Mouse (Mus musculus) lung, embryonic 15.5 days (tissue): ENCODE measurements around the gene Etnk2. TPM values are rescaled to one million over a fixed set of nuclear protein-coding genes. Genes with fewer than 3 reads are reported as not detected.
A peak's percentile ranks its signal among the peaks of the same experiment; 100 is the strongest.

ENCODE experiments used
- ATAC-seq: fragments of 200-750 bp; cut with Nextera tagmentation; 2 replicates; pipeline ENCODE4 v1.8.0; 2017; ENCODE audit warnings: moderate number of reproducible peaks, borderline replicate concordance; ENCODE audit not compliant: low FRiP score, low TSS enrichment; ENCODE audit errors: extremely low read depth
- H3K27ac ChIP-seq: fragments of 300-500 bp; sonication (generic); 2 replicates; pipeline ENCODE4 v1.5.1; 2015; ENCODE audit warnings: moderate library complexity, mild to moderate bottlenecking, inconsistent platforms
- H3K27me3 ChIP-seq: fragments of 300-500 bp; sonication (generic); 2 replicates; pipeline ENCODE4 v1.6.1; 2015; ENCODE audit warnings: inconsistent platforms
- H3K36me3 ChIP-seq: fragments of 300-500 bp; sonication (generic); 2 replicates; pipeline ENCODE4 v1.6.1; 2015; ENCODE audit warnings: inconsistent platforms
- H3K4me1 ChIP-seq: fragments of 300-500 bp; sonication (generic); 2 replicates; pipeline ENCODE4 v1.6.1; 2015; ENCODE audit warnings: inconsistent platforms
- H3K4me2 ChIP-seq: fragments of 300-500 bp; sonication (generic); 2 replicates; pipeline ENCODE4 v1.6.1; 2015; ENCODE audit warnings: inconsistent platforms, mild to moderate bottlenecking, moderate library complexity
- H3K4me3 ChIP-seq: fragments of 300-500 bp; sonication (generic); 2 replicates; pipeline ENCODE4 v1.5.1; 2015; ENCODE audit warnings: mild to moderate bottlenecking, inconsistent platforms
- H3K9ac ChIP-seq: fragments of 300-500 bp; sonication (generic); 2 replicates; pipeline ENCODE4 v1.6.1; 2015; ENCODE audit warnings: inconsistent platforms
- H3K9me3 ChIP-seq: fragments of 300-500 bp; sonication (generic); 2 replicates; pipeline ENCODE4 v1.6.1; 2016; ENCODE audit warnings: inconsistent platforms
- WGBS: fragments of 180-500 bp; shearing (Covaris S2); methylation state at CpG from one replicate; pipeline ENCODE4 v1.1.7; 2015; 5-methylcytosine and 5-hydroxymethylcytosine counted together
- polyA plus RNA-seq: library from polyadenylated mRNA; unstranded; fragments of >200 nt; fragmentation: Nextera tagmentation; extraction: Ambion mirVana; gene quantifications from 2 replicates; pipeline ENCODE4 v1.2.1, GENCODE M21; 2015

Gene Etnk2
- polyA plus RNA-seq, 1 experiment from 2014 or later, result 3.0 TPM

DNA sequence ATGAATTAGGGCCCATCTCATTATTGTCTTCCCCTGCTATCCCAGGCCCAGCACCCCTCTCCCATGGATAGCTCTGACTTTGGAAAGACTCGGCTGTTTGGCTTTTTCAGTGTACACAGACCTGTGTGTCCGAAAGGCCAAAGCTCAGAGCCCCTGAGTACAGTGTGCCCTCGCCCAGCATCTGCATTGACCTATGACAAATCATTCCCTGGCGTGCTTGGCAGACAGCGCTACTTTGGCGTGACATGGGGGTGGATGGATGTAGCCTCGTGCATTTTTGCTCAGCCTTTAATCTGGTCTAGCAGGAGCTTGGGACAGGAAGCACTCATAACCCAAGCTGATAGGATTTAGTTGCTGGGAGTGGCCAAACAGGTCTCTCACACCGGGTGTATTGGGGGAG lies 8.7 kb downstream of the Etnk2 start:
- Histone ChIP-seq H3K4me1 (peaks cover 12% of the 10 kb centered on the region; the same call in 1 of the 2 replicates), H3K4me3 (no peak overlapping the region), H3K9ac (no peak overlapping the region), H3K27me3 (no peaks in the 10 kb centered on the region), H3K36me3 (no peaks in the 10 kb centered on the region), H3K4me2 (no peak overlapping the region), H3K9me3 (no peaks in the 10 kb centered on the region), H3K27ac (no peak overlapping the region)
- ATAC-seq, result no peak
- 39% methylated on average over 8 of the region's 8 CpGs for WGBS

DNA sequence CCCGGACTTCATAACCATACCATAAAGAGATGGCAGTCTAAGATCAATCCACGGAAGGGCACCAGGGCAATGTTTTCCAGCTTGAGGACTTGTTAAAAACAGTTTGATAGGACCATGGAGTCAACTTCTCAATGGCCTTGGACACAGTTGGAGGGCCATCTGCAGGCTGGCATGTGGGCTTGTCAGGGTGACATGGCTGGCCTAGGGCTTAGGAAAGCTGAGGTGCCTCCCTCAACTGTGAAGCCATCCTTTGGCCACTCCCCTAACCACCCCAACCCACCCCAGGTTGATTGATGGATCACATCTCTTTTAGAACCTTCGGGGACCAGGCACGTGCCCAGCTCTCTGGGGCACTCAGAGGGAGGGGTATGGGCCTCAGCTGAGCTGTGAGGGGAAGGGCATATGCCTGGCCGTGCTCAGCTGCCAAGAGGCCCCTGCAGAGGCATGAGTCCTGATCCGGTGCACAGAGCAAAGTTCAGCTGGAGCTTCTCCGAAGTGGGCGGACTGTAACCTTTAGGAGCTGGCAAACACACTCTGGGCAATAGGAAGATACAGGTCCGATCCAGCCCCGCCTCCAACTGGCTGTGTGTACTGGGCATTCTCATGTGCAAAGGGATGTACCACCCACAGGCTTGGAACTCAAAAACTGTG lies 12.4 kb downstream of the Etnk2 start:
- no peak overlapping the region for H3K4me3 ChIP-seq

DNA sequence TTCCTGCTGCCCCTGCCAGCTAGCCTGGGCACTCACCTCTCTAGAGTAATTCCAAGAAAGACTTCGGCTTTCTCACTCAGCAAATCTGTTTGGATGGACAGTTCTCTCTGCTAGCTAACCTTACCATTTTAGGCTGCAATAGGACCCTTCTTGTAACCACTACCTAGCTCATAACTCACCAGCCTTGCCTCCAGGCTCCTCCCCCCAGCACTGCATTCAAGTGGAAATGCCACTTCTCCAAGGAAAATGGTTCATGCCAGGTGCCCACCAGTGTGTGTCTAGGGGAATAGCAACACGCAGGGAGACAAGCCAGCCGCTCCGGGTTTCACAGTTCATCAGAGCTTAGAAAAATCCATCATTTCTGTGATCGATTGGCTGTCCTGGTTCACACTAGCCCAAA lies 14.2 kb downstream of the Etnk2 start:
- Histone ChIP-seq H3K9ac (no peak overlapping the region), H3K27ac (no peak overlapping the region), H3K27me3 (no peaks in the 10 kb centered on the region), H3K9me3 (no peaks in the 10 kb centered on the region), H3K36me3 (no peaks in the 10 kb centered on the region), H3K4me3 (no peak overlapping the region), H3K4me1 (peaks cover 12% of the 10 kb centered on the region; the same call in 1 of the 2 replicates), H3K4me2 (no peak overlapping the region)
- 81% methylated on average over 5 of the region's 5 CpGs for WGBS
- no peak for ATAC-seq

More for the DNA sequence above, 12.4 kb downstream of the Etnk2 start:
- Histone ChIP-seq H3K9ac (no peak overlapping the region), H3K36me3 (no peaks in the 10 kb centered on the region), H3K4me2 (no peak overlapping the region), H3K9me3 (no peaks in the 10 kb centered on the region), H3K27ac (no peak overlapping the region), H3K27me3 (no peaks in the 10 kb centered on the region), H3K4me1 (0 out of 2 replicates have a peak, but pooled peaks cover 12% of the 10 kb centered on the region)
- 52% methylated on average over 10 of the region's 10 CpGs for WGBS
- no peak for ATAC-seq

DNA sequence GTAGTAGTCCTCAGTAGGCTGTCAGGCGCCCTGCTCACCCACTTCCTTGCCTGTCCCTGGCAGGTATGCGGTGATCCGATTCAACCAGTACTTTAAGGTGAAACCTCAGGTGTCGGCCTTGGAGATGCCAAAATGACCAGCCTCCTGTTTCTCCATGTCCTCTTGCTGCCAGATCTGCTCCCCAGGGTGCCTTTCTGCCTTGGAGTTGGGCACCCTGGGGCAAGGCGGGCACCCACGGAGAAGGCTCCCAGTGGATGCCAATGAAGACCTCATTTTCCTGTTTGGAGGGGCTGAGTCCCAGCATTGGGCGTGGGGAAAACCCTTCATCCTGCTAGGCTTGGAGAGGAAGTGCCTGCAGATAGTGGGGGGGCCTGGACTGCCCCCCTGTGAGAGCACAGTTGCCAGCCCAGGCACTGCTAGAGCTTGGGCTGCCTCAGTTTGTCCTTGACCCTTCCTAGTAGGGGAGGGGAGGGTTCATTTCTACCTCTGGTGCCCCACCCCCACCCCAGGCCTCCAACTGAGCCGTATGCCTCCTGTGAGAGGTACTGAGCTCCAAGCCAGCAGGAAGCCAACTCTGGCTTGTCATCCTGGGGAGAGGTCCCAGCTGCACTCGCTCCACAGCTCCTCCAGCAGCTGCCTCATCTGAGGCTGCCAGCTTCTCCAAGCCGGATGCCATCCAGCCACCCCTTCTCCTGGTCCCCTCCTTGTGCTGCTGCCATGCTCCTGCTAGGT lies 16.0 kb downstream of the Etnk2 start:
- WGBS, result 60% methylated on average over 10 of the region's 10 CpGs
- Histone ChIP-seq H3K27me3 (no peaks in the 10 kb centered on the region), H3K36me3 (0 out of 2 replicates have a peak, but pooled peaks cover 3% of the 10 kb centered on the region), H3K9ac (no peak overlapping the region), H3K9me3 (no peaks in the 10 kb centered on the region), H3K27ac (peak overlapping the region; percentile 5), H3K4me1 (peaks cover 12% of the 10 kb centered on the region; the same call in 1 of the 2 replicates), H3K4me2 (no peak overlapping the region), H3K4me3 (no peak overlapping the region)
- peak; percentile 9; the same call in 1 of the 2 replicates for ATAC-seq

DNA sequence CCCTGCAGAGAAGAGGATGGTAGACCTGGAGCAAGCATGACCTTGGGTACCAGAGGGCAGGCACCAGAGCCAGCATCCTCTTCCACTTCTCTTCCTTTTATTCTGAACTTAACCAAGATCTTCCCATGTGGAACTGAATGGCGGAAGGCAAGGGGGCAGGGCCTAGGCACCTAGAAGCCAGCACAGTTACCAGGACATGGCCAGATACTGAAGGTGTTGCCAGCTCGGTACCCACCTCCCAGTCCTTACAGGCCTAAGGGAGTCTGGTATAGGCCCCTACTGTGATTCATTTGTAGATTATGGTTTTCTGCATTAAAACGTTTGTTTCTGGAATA lies 16.6 kb downstream of the Etnk2 start:
- Histone ChIP-seq H3K36me3 (peaks cover 7% of the 10 kb centered on the region; the same call in 1 of the 2 replicates), H3K27me3 (no peaks in the 10 kb centered on the region), H3K9me3 (no peaks in the 10 kb centered on the region), H3K4me3 (no peak overlapping the region), H3K4me2 (no peak overlapping the region), H3K27ac (peak overlapping the region; percentile 5; the same call in 1 of the 2 replicates), H3K9ac (no peak overlapping the region), H3K4me1 (peaks cover 12% of the 10 kb centered on the region; the same call in 1 of the 2 replicates)
- ATAC-seq, result no peak
- 76% methylated on average over 3 of the region's 3 CpGs for WGBS

DNA sequence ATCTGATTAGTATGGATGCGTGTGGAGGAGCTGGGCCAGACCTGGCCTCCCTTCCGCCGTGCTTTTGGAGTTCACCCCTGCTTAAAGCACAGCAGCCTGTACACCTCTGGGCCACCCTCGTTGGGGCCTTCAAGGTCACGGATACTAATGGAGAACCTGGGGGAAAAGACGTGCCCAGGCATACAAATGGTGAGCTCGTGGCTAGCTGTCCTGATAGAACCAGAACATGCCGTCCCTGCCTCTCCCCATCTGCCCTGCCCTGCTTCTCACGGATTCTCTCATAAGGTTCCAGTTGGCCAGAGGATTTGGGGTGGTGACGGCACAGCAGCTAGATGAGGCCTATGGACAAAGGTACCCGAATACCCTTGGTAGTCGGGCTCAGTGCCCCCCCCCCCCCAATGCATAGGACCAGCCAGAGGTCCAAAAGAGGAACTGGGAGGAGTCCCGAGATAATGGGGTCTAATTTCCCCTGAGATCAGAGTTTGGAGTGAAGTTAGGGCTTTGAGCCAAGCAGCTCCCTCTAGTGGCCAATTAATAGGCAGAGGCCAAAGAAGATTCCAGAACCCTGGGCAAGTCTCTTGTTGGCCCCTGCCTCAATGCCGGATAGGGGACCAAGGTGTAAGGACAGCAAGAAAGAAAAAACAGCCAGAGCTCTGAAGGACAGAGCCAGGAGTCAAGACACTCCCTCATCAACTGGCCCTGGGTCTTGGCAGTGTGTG lies 17.1 kb downstream of the Etnk2 start:
- peaks cover 9% of the 10 kb centered on the region; the same call in 1 of the 2 replicates for H3K36me3 ChIP-seq
- no peak overlapping the region for H3K4me2 ChIP-seq
- no peaks in the 10 kb centered on the region for H3K27me3 ChIP-seq
- no peak overlapping the region for H3K4me3 ChIP-seq
- no peak for ATAC-seq
- 65% methylated on average over 14 of the region's 14 CpGs for WGBS
- no peak overlapping the region for H3K9ac ChIP-seq
- H3K9me3 ChIP-seq, result no peaks in the 10 kb centered on the region
- no peak overlapping the region for H3K27ac ChIP-seq
- H3K4me1 ChIP-seq, result peaks cover 12% of the 10 kb centered on the region; the same call in 1 of the 2 replicates

DNA sequence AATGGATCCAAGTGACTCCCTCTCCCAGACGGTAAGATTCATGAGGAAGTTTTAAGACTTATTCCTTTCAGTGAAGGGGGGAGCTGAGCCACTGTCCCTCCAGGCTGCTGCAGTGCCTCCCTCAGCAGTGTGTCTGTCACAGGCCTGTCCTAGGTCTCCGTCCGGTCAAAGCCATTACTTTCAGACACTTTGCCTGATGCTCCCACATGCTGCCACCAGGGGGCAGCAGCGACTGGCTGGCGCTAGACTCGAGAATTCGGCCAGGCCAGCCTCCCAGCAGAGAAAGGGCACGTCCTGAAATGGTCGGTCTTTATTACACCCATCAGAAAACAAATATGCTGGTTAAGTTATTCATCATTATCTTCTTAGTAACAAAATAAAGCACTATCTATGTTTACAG lies 18.6 kb downstream of the Etnk2 start:
- no peak overlapping the region for H3K27ac ChIP-seq
- no peak for ATAC-seq

DNA sequence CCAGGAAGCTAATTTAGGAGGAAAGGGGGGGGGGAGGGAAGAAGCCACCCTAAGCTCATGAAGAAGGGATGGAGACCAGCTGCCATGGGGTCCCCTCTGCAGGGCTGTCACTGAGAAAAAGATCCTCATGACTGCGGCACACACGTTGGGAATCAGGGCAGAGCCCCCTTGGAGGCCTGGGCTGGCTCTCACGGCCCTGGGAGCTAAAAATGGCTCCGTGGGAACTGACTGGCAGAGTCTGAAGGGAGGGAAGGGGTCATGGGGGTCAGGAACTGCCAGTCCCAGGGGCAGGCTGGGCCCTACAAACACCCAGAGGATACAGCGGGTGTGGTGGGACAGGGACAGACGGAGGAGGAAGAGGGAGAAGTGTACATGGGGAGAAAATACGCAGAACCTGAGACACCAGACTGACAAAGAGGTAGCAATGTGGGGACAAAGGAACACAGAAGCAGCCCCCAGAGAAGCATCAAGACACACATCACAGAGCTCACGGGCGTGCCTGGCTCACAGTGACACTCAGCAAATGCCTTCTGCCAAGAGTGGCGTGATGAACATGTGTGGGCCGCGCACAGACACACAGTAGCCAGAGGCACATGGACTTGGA lies 19.3 kb downstream of the Etnk2 start:
- no peak for ATAC-seq
- 61% methylated on average over 12 of the region's 12 CpGs for WGBS

More for the DNA sequence above, 18.6 kb downstream of the Etnk2 start:
- 6% methylated on average over 9 of the region's 9 CpGs for WGBS
- H3K4me2 ChIP-seq, result no peak overlapping the region
- peaks cover 20% of the 10 kb centered on the region; the same call in 1 of the 2 replicates for H3K4me1 ChIP-seq
- no peaks in the 10 kb centered on the region for H3K27me3 ChIP-seq
- no peak overlapping the region for H3K4me3 ChIP-seq
- H3K36me3 ChIP-seq, result peaks cover 9% of the 10 kb centered on the region; the same call in 1 of the 2 replicates
- no peak overlapping the region for H3K9ac ChIP-seq
- H3K9me3 ChIP-seq, result no peaks in the 10 kb centered on the region

DNA sequence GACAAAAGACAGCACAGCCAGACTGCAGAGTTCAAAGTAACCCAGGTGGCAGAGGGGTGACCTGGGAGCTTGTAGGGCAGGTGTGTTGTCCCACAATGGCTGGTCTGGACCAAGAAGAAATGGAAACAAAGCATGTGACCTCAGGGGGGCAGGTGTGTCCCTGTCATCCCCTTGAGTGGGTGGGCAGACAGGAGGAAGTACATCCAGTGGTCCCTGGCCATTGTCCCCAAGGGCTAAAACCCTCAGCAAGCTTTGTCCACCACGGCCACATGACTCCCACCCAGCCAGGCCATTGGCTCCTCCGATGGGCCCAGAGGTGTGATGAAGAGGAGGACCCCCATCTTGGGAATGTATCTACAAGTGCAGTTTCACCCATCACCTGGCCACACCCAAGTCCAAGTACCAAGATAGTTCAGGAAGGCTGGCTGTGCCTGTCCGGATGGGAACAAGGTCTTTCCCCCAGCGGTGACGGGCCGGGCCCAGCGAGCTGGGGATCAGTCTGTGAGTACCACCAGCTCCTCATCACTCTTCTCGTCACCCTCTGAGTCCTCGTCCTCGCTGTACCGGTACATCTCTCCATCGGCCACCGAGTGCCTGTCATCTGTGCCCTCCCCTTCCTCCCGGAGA lies 19.9 kb downstream of the Etnk2 start:
- Histone ChIP-seq H3K9ac (no peak overlapping the region), H3K36me3 (peaks cover 9% of the 10 kb centered on the region; the same call in 1 of the 2 replicates), H3K27ac (no peak overlapping the region), H3K4me3 (no peak overlapping the region), H3K4me1 (peaks cover 20% of the 10 kb centered on the region; the same call in 1 of the 2 replicates), H3K9me3 (no peaks in the 10 kb centered on the region), H3K27me3 (no peaks in the 10 kb centered on the region), H3K4me2 (no peak overlapping the region)
- ATAC-seq, result no peak
- 88% methylated on average over 14 of the region's 14 CpGs for WGBS

More for the DNA sequence above, 19.3 kb downstream of the Etnk2 start:
- Histone ChIP-seq H3K36me3 (peaks cover 9% of the 10 kb centered on the region; the same call in 1 of the 2 replicates), H3K4me2 (no peak overlapping the region), H3K9me3 (no peaks in the 10 kb centered on the region), H3K4me3 (no peak overlapping the region), H3K9ac (no peak overlapping the region), H3K4me1 (peaks cover 20% of the 10 kb centered on the region; the same call in 1 of the 2 replicates), H3K27ac (no peak overlapping the region), H3K27me3 (no peaks in the 10 kb centered on the region)

DNA sequence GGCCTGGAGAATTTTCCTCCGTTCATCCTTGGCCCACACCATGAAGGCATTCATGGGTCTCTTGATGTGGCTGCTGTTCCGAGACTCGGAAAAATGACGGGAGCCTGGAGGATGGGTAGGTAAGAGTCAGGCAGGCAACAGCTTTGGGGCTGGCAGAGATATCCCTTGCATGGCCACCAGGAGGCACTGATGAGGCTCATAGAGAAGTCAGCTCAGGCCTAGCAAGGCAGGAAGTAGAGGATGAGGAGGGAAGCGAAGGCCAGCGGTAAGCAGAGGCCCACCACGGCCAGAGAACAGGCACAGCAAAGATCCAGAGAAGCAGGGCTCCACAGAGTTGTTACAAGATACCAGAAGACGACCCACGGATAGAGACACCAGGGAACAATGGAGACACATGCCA lies 22.1 kb downstream of the Etnk2 start:
- Histone ChIP-seq H3K9me3 (no peaks in the 10 kb centered on the region), H3K4me3 (no peak overlapping the region), H3K27ac (0 out of 2 replicates have a peak overlapping the region, but pooled peaks have one; percentile 31), H3K9ac (peak overlapping the region; percentile 21; the same call in 1 of the 2 replicates), H3K36me3 (peaks cover 17% of the 10 kb centered on the region; the same call in 1 of the 2 replicates), H3K27me3 (no peaks in the 10 kb centered on the region), H3K4me2 (no peak overlapping the region), H3K4me1 (peaks cover 11% of the 10 kb centered on the region; the same call in 1 of the 2 replicates)
- WGBS, result 37% methylated on average over 9 of the region's 9 CpGs
- ATAC-seq, result no peak

DNA sequence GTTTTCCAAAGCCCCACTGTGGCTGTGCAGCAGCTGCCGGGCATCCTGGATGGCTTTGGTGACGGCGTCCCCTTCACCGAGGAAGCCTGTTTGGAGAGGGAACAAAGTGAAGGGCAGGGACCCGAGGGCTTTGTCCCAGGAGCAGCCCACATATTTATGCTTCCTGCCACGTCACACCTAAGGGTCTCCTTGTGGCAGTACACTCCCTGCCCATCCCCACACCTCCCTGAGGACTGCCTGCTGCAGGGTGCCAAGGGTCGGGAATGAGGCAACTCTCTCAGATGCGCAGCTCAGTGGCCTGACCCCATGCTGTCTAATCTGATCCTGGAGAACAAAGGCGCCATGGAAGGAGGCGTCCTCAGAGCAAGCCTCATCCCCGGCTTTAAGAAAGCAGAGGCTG lies 22.8 kb downstream of the Etnk2 start:
- Histone ChIP-seq H3K9me3 (no peaks in the 10 kb centered on the region), H3K4me3 (no peak overlapping the region), H3K27me3 (no peaks in the 10 kb centered on the region), H3K36me3 (peaks cover 21% of the 10 kb centered on the region; the same call in 1 of the 2 replicates), H3K9ac (no peak overlapping the region), H3K4me2 (no peak overlapping the region), H3K27ac (no peak overlapping the region), H3K4me1 (peaks cover 8% of the 10 kb centered on the region; the same call in 1 of the 2 replicates)
- 62% methylated on average over 11 of the region's 11 CpGs for WGBS
- no peak for ATAC-seq
